Mouse (Mus musculus) thymus, adult 2 months (tissue): ENCODE data around the gene Mnat1.

Source experiments
- CTCF ChIP-seq: fragments of 200-500 bp; IDR thresholded peaks from 2 replicates; pipeline ENCODE4 v1.5.1; 2012; ENCODE audit warnings: mild to moderate bottlenecking, control low read depth, low read length, moderate library complexity, borderline replicate concordance; ENCODE audit not compliant: control insufficient read depth, poor library complexity, insufficient read depth; ENCODE audit errors: extremely low read depth
- POLR2A ChIP-seq: fragments of 200-500 bp; IDR thresholded peaks from 2 replicates; pipeline ENCODE4 v1.6.1; 2012; ENCODE audit warnings: mild to moderate bottlenecking, low read length, control low read depth, moderate library complexity; ENCODE audit not compliant: control insufficient read depth, poor library complexity, insufficient read depth; ENCODE audit errors: extremely low read depth

DNA sequence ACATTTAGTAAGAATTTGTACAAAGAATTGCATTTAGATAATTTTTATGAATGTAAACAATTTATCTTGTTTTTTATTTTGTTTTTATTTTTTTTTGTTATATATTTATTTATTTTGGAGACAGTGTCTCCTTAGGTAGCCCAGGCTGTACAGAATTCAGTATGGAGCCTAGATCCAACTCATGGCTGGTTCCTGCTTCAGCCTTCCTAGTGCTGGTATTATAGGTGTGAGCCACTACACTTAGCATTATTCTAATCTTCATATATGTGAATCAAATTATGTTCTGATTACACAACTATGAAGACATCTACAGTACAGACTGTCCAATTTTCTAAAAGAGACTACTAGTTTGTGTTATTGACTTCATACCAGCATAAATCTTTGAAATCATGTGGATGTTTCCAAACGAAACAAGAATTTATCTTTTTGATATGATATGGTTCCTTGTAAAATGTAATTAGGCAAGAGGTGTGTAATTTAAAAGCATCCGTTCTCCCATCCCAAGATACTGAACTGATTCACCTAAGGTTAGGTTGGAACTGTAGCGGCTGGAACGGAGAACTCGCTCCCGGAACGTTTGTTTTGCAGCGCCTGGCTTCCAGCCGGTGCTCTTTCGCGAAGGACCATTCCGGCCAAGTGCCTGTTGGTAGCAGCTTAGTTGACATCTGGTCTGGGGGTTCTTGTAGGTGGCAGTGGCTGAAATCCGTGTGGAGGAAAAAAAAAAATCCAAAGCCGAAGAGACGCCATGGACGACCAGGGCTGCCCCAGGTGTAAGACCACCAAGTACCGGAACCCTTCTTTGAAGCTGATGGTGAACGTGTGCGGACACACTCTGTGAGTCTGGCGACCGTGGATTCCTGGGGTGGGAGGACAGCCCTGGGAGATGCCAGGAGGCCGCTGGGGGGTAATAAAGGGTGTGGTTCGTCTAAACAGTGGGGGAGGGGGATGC, at the start of gene Mnat1:
- TF ChIP-seq POLR2A (peak; percentile 43; the same call in 1 of the 2 replicates), CTCF (no peak)
